Mouse (Mus musculus) olfactory bulb, adult 2 months (tissue): ENCODE data around the gene Plppr4. TPM values are rescaled to one million over a fixed set of nuclear protein-coding genes. Genes with fewer than 3 reads are reported as not detected.

Experiments used
- H3K27ac ChIP-seq: fragments of 200-500 bp; 2 replicates; pipeline ENCODE4 v1.5.1; 2012; ENCODE audit warnings: low read depth, low read length; ENCODE audit not compliant: insufficient read depth
- H3K4me1 ChIP-seq: fragments of 200-500 bp; 2 replicates; pipeline ENCODE4 v1.6.1; 2012; ENCODE audit warnings: low read length; ENCODE audit not compliant: control insufficient read depth, insufficient read depth
- H3K4me3 ChIP-seq: fragments of 200-500 bp; 2 replicates; pipeline ENCODE4 v1.5.1; 2012; ENCODE audit warnings: mild to moderate bottlenecking, low read depth, low read length, moderate library complexity; ENCODE audit not compliant: insufficient read depth
- CTCF ChIP-seq: fragments of 200-500 bp; IDR thresholded peaks from 2 replicates; pipeline ENCODE4 v1.5.1; 2012; ENCODE audit warnings: low read depth, mild to moderate bottlenecking, low read length, moderate library complexity; ENCODE audit not compliant: insufficient read depth
- POLR2A ChIP-seq: fragments of 200-500 bp; IDR thresholded peaks from 2 replicates; pipeline ENCODE4 v1.6.1; 2012; ENCODE audit warnings: mild to moderate bottlenecking, low read depth, low read length, moderate library complexity; ENCODE audit not compliant: insufficient read depth
- WGBS: fragments of 180-500 bp; shearing (Covaris S2); methylation state at CpG from one replicate; pipeline ENCODE4 v1.1.7; 2018; 5-methylcytosine and 5-hydroxymethylcytosine counted together
- polyA plus RNA-seq: library from polyadenylated mRNA; stranded (reverse); fragments of >200 nt; gene quantifications from 2 replicates; pipeline ENCODE4 v1.2.4, GENCODE M21; 2012; ENCODE audit warnings: low replicate concordance; ENCODE audit not compliant: missing spikeins, insufficient read depth, insufficient read length

Plppr4 gene
- polyA plus RNA-seq, 1 experiment, result 88.7 TPM

DNA sequence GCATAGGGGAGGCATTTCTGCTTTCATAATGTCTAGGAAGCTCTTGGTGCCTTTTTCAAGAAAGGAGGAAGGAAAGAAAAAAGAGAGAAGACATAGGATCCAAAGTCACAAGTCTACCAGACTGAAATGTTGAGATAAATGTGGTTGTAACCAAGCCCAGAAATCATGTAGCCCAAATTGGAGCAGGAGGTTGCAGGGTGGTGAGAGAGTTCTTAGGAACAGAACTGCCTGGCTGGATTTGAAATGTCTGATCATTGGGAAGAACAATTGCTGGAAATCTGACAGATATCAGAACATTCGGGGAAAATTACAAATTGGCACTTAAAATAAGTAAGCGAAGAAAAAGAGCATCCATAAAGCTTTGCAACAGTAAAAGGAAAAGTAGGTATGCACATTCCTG lies 56.6 kb downstream of the Plppr4 start:
- no peaks in the 10 kb centered on the region for H3K4me1 ChIP-seq

DNA sequence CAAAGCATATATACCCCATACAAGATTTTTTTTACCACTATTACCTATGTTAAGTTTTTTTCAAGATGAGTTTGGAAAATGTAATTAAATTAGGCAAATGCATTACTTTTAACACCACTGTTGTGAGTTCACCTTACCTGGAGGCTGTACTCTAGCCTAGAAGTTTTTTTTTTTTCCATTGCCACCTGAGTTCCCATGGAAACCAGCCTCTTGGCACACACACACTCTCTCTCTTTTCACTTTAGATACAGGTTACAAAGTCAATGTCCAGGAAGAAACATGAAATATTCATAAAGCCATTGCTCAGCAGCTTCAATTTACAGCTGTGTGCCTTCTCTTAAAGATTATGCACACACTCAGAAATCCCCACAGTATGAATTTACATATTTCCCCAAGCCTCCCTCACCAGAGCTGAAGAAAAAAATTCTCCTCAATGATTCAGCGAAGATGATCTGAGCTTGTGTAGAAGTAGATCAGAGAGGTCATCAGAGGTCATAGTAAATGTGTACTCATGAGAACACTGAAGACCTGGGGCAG lies 59.9 kb downstream of the Plppr4 start:
- Histone ChIP-seq H3K27ac (no peak overlapping the region), H3K4me1 (no peaks in the 10 kb centered on the region), H3K4me3 (no peak overlapping the region)
- TF ChIP-seq CTCF, result no peak
- no peak for TF ChIP-seq POLR2A
- WGBS, result 86% methylated on average over 1 of the region's 1 CpGs

More for the DNA sequence above, 56.6 kb downstream of the Plppr4 start:
- no peak overlapping the region for H3K4me3 ChIP-seq
- 85% methylated on average over 2 of the region's 2 CpGs for WGBS
- H3K27ac ChIP-seq, result no peak overlapping the region
- TF ChIP-seq CTCF (no peak), POLR2A (no peak)

DNA sequence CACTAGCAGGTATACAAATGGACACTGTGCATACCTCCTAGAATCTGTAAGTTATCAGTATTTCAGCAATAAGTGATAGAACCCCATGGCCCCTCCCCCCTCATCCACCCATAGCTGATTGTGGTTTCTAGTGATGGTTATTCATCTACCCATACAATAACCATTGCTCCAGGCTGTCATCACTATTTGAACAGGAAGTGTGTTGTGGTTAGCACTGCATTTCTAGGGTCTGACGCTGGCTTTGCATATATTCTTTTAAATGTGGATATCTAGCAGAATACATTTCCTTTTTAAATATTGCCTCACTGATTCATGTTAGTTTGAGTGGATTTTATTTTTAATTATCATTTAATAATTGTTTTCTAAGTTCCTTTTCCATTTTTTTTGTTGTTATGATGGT lies 62.9 kb downstream of the Plppr4 start:
- Histone ChIP-seq H3K4me1 (no peaks in the 10 kb centered on the region; the same call in 1 of the 2 replicates), H3K27ac (no peak overlapping the region), H3K4me3 (no peak overlapping the region)
- WGBS, result 92% methylated on average over 1 of the region's 1 CpGs
- TF ChIP-seq CTCF (no peak), POLR2A (no peak)

DNA sequence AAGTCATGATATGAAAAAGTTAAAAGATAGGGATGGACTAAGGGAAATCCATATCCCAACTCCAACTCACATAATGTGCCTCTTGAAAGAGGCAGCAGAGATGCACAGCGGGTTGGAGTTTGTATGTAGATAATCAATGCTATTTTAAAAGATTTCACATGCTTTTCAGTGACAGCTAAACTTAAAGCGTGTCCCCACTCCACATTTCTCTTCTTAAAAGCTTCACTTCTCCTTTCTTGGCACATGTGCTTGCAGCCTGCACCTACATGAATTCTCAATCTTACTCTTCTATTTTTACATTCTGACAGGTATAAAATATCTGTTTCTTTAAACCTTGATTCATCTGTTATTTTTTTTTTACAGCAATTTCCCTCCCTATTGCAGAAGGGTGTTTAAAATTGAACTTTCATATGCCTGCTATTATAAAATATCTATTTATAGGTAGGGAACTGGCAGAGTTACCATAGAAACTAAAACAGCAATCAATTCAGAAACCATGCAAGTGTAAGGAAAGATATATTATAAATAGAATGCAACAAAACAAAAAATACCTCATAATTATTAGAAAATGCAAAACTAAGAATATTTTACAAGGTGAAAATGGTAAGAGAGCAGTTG lies 66.3 kb downstream of the Plppr4 start:
- TF ChIP-seq CTCF (no peak), POLR2A (no peak)
- H3K4me1 ChIP-seq, result no peaks in the 10 kb centered on the region; the same call in 1 of the 2 replicates
- no peak overlapping the region for H3K4me3 ChIP-seq
- WGBS, result 26% methylated on average over 2 of the region's 2 CpGs
- H3K27ac ChIP-seq, result no peak overlapping the region; the same call in 1 of the 2 replicates

Other genes starting within 250 kb of the Plppr4 start
- gene Plppr5, start 214.0 kb upstream of the Plppr4 start, polyA plus RNA-seq, result not detected in 2 replicates